Mouse (Mus musculus): Measurements from ENCODE around the gene Ntrk1.
"Not testable (repeated sequence)": the region's sequence is repeated elsewhere in the genome, so short reads cannot be mapped to it uniquely, and the experiment has no call there.

Gene Ntrk1
- long read RNA-seq, experiment 1, partial matches to known transcripts, result 2 of 2 reads
- long read RNA-seq, experiment 1, other reads (novel, unspliced or antisense), result 0 of 2 reads
- long read RNA-seq, experiment 2, partial matches to known transcripts, result 0 of 2 reads
- long read RNA-seq, experiment 2, other reads (novel, unspliced or antisense), result 2 of 2 reads

DNA sequence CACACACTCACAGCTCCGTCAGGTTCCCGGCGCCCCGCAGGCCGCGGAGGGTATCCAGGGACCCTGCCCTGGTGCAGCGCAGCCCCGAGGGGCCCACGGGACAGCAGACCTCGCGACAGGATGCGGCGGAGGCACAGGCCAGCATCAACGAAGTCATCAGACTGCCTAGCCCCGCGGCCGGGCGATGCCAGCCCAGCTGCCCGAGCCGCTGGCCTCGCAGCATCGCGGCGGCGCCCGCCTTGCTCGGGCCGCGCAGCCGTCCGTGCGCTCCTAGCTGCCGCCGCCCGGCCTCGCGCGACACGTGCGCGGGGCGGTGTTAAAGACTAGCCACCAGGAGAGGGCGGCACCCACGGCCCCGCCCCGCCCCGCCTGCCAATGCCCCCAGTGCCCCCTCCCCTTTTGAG, at the start of gene Ntrk1:
Gene Ntrk1, minus strand, starts transcription at position 241 of the 404 bp plus-strand sequence.
- intact Hi-C loops (cut with DNase I), result loop anchor here (2.0 kb wide), 1 partner anchor 22 kb away; no protein-coding TSS in a partner anchor

GRCm38 (mm10) chr3:87840858-87841257, 45.9 kb upstream of the Ntrk1 start:
- intact Hi-C loops (cut with DNase I), result no loop called here

DNA sequence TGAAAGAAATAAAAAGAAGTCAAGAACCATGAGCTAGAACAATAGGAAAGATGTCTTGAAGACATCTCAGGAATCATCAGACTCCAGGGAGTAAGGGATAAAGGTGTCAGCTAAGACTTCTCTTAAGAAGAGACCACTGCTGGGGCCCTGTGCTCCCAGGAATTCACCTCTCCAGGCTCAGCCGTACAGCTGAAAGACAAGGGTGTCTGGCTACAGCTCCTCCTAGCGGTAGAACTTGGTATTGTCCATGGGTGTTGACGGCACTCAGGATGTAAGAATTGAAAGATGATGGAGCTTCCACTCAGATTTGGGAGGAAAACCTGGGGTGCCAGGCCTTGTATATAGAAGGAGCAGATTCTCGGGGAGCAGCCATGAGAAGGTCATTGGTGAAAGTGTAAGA, 43.7 kb upstream of the Ntrk1 start:
- intact Hi-C loops (cut with DNase I), result loop anchor here (5.0 kb wide), 1 partner anchor 66 kb away; no protein-coding TSS in a partner anchor

DNA sequence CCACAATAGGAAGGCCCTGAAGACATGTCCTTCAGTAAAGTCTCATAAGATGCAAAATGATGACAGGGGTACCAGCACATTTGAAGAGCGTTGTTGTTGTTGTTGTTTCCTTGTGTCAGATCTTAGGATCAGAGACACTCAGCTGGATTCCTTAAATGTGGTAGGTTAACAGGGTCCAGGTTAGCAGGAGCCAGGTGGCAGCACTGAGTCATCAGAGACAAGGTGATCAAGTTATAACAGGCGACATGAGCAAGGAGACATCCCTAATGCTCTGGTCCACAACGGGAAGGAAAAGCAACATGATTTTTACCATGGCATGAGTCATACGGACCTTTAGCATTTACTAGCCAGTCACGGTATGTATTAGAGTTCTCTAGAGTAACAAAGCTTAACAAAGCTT, 38.5 kb upstream of the Ntrk1 start:
- intact Hi-C loops (cut with DNase I), result no loop called here

GRCm38 (mm10) chr3:87832109-87832859, 37.3 kb upstream of the Ntrk1 start:
- intact Hi-C loops (cut with DNase I), result no loop called here

GRCm38 (mm10) chr3:87829025-87829424, 34.1 kb upstream of the Ntrk1 start:
- intact Hi-C loops (cut with DNase I), result no loop called here

GRCm38 (mm10) chr3:87828435-87828834, 33.5 kb upstream of the Ntrk1 start:
- intact Hi-C loops (cut with DNase I), result no loop called here

GRCm38 (mm10) chr3:87824206-87824605, 29.2 kb upstream of the Ntrk1 start, which contains the start of gene Pear1:
Pear1 (minus strand) TSS chr3:87824306.
- intact Hi-C loops (cut with DNase I), result not testable (repeated sequence)

GRCm38 (mm10) chr3:87818226-87818625, 23.3 kb upstream of the Ntrk1 start:
- intact Hi-C loops (cut with DNase I), result no loop called here

GRCm38 (mm10) chr3:87816646-87817093, 21.7 kb upstream of the Ntrk1 start:
- intact Hi-C loops (cut with DNase I), result loop anchor here (2.0 kb wide), 2 partner anchors 22 to 46 kb away; partner anchors contain the start of gene Ntrk1

- intact Hi-C loops (cut with DNase I), result loop anchor here (2.0 kb wide), 2 partner anchors 21 to 45 kb away; partner anchors contain the start of gene Ntrk1
Measured at GRCm38 (mm10) chr3:87816166-87816565, 21.2 kb upstream of the Ntrk1 start.

- intact Hi-C loops (cut with DNase I), result no loop called here
Measured at GRCm38 (mm10) chr3:87812873-87813272, 17.9 kb upstream of the Ntrk1 start.

GRCm38 (mm10) chr3:87812413-87812812, 17.5 kb upstream of the Ntrk1 start:
- intact Hi-C loops (cut with DNase I), result no loop called here

DNA sequence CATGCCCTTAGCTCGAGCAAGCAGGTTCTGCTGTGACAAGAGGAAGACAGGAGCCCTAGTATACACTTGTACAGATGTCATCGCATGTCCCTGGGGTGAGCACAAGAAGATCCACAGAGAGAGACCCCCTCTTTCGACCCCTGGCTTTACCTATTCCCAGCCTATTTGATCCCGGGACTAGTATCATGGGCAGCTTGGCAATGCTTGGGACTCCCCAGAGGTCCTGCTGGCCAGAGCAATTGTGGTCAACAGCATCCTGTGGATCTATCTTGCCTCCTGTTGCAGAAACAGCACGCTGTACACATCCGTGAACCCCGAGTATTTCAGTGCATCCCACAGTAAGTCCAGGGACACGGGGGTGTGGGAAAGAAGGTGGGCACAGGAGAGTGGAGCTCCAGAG, 16.3 kb upstream of the Ntrk1 start:
- intact Hi-C loops (cut with DNase I), result no loop called here

DNA sequence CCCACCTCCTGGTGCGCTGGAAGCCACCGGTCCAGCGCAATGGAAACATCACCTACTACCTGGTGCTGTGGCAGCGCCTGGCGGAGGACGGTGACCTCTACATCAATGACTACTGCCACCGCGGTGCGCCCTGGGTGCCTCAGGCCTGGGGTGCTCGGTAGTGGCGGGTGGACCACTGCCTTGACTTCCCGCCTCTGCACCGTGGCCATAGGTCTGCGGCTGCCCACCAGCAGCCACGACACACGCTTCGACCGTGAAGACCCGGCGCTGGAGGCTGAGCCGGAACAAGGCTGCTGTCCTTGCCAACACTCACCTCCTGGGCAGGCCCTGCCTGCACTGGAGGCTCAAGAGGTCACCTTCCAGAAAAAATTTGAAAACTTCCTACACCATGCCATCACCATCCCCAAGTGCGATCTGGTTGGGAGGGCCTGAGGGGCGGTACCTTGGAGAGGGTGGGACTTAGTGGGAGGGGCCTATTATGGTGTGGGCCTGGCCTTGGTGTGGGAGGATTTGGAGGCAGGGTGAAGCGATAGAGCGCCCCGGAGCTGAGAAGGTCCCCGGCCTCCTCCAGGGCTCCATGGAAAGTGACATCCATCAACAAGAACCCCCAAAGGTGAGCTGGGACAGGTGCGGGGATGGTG, 14.5 kb upstream of the Ntrk1 start:
- intact Hi-C loops (cut with DNase I), result no loop called here

DNA sequence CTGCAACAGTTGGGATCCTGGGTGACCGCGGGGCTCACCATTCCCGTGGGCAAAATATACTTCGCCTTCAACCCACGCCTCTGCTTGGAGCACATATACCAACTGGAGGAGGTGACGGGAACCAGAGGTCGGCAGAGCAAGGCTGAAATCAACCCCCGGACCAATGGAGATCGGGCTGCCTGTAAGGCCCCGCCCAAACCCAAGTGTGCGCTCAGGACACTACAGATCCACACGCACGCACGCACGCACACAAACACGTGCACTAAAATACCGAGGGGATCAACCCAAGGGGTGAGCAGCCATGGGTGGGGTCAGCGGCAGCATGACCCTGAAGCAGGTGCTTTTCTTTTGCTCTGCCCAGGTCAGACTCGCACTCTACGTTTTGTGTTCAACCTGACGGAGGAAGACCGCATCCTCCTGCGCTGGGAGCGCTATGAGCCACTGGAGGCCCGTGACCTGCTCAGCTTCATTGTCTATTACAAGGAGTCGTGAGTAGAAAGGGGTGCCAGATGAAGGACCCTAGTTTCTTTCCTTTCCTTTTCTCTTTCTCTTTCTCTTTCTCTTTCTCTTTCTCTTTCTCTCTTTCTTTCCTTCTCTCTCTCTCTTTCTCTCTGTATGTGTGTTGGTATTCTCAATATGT, 9.2 kb upstream of the Ntrk1 start:
- intact Hi-C loops (cut with DNase I), result no loop called here

DNA sequence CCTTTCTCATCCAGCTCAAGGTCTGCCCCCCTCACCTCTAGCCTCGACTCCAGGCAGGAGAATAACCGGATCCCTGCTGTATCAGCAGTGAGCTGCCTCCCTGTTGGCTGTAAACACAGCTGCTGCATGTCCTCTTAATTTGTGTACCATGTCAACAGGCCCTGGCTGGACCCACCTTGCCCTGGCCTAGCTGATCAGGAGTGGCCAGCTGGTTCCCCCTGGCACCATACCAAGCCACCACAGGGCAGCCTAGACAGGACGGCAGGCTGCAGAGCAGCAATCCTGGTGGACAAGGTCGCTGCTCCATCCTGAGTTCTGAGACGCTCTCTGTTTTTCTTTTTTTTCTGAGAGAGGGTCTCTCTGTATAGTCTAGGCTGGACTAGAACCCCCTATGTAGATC, 6.7 kb upstream of the Ntrk1 start:
- intact Hi-C loops (cut with DNase I), result no loop called here

DNA sequence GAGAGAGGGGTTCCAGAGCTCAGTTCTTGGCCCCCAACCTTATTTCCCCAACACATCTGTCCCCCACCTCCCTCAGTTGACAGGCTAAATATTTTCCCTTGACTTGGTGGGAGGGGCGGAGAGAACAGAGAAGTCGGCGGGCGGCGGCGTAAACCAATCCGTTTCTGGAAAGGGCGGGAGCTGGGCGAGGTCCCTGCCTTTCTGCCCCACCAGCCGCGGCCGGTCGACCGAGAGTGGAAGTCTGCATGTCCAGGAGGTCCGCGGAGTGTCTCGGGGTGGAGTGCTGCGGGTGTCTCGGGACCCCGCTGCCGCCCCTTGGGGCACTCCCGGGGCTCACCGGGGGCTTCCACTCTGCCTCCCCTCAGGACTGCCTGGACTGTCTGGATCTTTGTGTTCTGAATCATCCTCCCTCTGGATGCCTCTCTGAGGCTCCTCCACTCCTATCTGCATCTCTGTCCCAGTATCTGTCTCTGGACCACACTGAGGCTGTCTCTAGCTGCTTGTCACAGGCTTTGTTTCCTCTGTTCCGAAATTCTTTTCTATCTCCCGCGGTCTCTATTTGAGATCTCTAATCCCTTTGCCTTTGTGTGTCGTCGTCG, 1.9 kb upstream of the Ntrk1 start, which contains the start of gene Insrr:
Gene Insrr, plus strand, starts transcription at position 216 of the 599 bp plus-strand sequence.
- intact Hi-C loops (cut with DNase I), result no loop called here

DNA sequence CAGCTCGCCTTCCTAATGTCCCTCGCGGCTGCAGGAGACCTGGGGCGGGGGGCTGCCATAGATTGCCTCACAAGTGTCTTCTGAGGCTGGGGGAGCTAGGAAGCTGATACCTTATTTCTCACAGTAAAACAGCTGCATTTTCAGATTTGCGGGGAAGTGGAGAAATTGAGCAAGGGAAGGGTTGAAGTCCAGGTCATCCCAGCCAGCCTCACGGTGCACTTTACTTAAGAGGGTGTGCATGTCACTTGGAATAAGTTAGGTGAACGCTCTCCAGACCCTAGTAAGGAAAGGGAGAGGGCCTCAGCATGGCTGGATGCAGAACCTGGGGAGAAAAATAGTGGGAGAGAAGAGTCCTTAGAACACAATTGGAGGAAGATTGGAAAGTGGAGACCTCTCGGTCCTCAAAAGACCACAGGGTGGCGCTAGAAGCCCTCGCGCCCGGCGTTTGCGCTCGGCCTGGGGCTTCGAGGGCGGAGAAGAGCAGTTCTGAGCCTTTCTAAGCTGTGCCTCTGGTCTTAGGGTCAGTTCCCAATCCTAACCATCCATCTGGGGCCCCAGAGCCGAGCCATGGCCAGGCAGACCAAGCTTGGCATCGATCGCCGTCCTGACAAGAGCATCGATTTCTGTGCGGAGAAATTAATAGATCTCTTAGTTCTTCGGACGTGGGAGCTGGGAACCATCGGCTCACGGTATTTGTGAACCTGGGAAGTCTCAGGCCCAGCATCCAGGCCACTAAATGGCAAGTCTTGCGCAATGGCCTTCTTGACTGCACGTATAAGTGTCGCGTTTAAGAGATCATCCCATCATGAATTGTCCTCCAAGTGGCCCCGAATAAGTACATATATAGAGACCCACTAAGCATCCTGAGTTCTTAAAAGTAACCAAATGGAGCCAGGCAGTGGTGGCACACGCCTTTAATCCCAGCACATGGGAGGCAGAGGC, 645 bp upstream of the Ntrk1 start:
- intact Hi-C loops (cut with DNase I), result loop anchor here (2.0 kb wide), 1 partner anchor 21 kb away; no protein-coding TSS in a partner anchor

DNA sequence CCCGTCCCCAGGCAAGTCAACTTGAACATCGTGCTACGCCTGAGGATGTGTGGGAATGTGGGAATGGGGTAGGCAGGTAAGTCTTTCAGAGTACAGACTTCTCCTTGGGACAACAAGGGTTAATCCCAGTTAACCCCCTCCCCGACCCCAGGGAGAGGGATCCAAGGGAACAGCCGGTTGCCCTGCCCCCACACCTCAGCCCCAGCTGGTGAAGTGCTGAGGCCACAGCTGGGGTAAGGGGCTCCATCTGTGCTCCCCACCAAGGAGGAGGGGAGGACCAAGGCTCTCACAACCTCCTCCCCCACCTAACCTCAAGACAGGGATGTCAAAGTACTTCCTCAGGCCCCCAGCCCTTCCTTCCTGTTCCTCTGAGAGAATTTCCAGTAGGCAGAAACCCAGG, 5.2 kb downstream of the Ntrk1 start:
- intact Hi-C loops (cut with DNase I), result no loop called here

Data from adrenal gland (tissue).